Mouse (Mus musculus) neural tube, embryonic 14.5 days (tissue): ENCODE measurements around the gene Dner. TPM values are rescaled to one million over a fixed set of nuclear protein-coding genes. Genes with fewer than 3 reads are reported as not detected.
A peak's percentile ranks its signal among the peaks of the same experiment; 100 is the strongest.

Experiments
- ATAC-seq: fragments of 200-750 bp; cut with Nextera tagmentation; 2 replicates; pipeline ENCODE4 v1.8.0; 2017; ENCODE audit warnings: low read depth, mild to moderate bottlenecking, moderate TSS enrichment, moderate library complexity
- H3K27ac ChIP-seq: fragments of 300-500 bp; sonication (generic); 2 replicates; pipeline ENCODE4 v1.5.1; 2014; ENCODE audit warnings: low read depth, mild to moderate bottlenecking, control low read depth, low read length, moderate library complexity, mixed read lengths
- H3K27me3 ChIP-seq: fragments of 300-500 bp; sonication (generic); 2 replicates; pipeline ENCODE4 v1.6.1; 2014; ENCODE audit warnings: low read length; ENCODE audit not compliant: control insufficient read depth, insufficient read depth
- H3K36me3 ChIP-seq: fragments of 300-500 bp; sonication (generic); 2 replicates; pipeline ENCODE4 v1.6.1; 2014; ENCODE audit warnings: low read length, mixed read lengths; ENCODE audit not compliant: control insufficient read depth, insufficient read depth
- H3K4me1 ChIP-seq: fragments of 300-500 bp; sonication (generic); 2 replicates; pipeline ENCODE4 v1.6.1; 2014; ENCODE audit warnings: low read length; ENCODE audit not compliant: control insufficient read depth, insufficient read depth
- H3K4me2 ChIP-seq: fragments of 300-500 bp; sonication (generic); 2 replicates; pipeline ENCODE4 v1.6.1; 2014; ENCODE audit warnings: mild to moderate bottlenecking, low read depth, low read length, control low read depth
- H3K4me3 ChIP-seq: fragments of 300-500 bp; sonication (generic); 2 replicates; pipeline ENCODE4 v1.5.1; 2014; ENCODE audit warnings: low read depth, low read length, control low read depth, mixed read lengths
- H3K9ac ChIP-seq: fragments of 300-500 bp; sonication (generic); replicated peaks from 2 replicates; pipeline ENCODE4 v1.6.1; 2014; ENCODE audit warnings: low read depth, mild to moderate bottlenecking, control low read depth, low read length, mixed read lengths
- H3K9me3 ChIP-seq: fragments of 300-500 bp; sonication (generic); 2 replicates; pipeline ENCODE4 v1.6.1; 2016; ENCODE audit warnings: low read length; ENCODE audit not compliant: control insufficient read depth
- WGBS: fragments of 180-500 bp; shearing (Covaris S2); extraction: QIAGEN DNeasy Blood & Tissue Kit; methylation state at CpG from one replicate; pipeline ENCODE4 v1.1.7; 2014; 5-methylcytosine and 5-hydroxymethylcytosine counted together
- polyA plus RNA-seq: library from polyadenylated mRNA; unstranded; fragments of >200 nt; fragmentation: Nextera tagmentation; extraction: Ambion mirVana; gene quantifications from 2 replicates; pipeline ENCODE4 v1.2.1, GENCODE M21; 2014

Gene Dner
- polyA plus RNA-seq: 342 and 360 TPM in 2 replicates

DNA sequence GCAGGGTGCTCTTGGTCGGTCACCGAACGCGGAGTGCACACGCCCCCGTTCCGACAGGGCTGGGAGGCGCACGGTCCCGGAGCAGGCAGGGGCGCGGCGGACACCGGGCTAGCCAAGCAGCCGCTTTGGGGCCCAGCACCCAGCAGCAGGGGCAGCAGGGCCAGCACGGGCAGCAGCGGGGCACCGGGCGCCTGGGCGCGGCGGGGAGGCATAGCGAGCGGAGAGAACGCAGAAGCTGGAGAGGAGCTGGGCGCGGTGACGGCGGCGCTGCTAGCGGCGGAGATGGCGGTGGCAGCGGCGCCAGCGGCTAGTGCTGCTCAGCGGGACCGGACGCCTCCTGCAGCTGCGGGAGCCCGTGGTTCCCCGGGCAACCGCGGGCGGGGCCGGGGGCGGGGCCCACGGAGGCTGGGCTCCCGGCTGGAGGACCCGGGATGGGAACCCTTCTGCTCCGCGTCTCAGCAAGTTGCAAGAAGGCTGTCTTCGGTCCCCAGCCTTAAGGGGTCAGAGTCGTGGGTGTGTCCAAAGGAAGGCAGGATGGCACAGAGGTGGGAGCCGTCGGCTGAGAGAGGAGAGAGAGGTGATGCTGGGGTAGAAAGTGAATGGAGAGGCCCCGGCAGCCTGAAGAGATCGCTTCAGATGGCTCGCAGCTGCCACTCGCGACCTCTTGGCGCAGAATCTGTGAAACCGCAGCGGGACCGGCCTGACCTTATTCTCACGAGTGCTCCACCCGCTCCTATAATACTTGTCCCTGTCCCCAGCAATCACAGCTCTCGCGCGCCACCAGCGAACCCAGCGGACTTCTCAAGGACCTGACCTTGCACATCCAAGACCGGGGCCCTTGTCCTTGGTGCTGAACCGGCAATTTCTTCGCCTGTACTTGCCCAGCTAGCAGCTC is at the start of gene Dner:
Gene Dner (minus strand): TSS at position 705 of the 895 bp plus-strand sequence.
- H3K4me2 ChIP-seq: peak within 1 kb of the TSS; percentile 80
- peak within 1 kb of the TSS; percentile 97 for H3K9ac ChIP-seq
- no peaks in the 10 kb centered on the region for H3K27me3 ChIP-seq
- peaks cover 27% of the 10 kb centered on the region for H3K4me1 ChIP-seq
- no peaks in the 10 kb centered on the region for H3K36me3 ChIP-seq
- no peaks in the 10 kb centered on the region for H3K9me3 ChIP-seq
- WGBS: under 1% methylated on average over 68 of the region's 75 CpGs
- H3K27ac ChIP-seq: peak within 1 kb of the TSS; percentile 96
- peak; percentile 87 for ATAC-seq
- H3K4me3 ChIP-seq: peak within 1 kb of the TSS; percentile 96

GRCm38 (mm10) chr1:84742156-84742555 is 46.1 kb upstream of the Dner start:
- 95% methylated on average over 3 of the region's 3 CpGs for WGBS
- ATAC-seq: no peak
- Histone ChIP-seq H3K4me1 (no peaks in the 10 kb centered on the region), H3K27ac (no peak overlapping the region), H3K9me3 (no peaks in the 10 kb centered on the region), H3K4me2 (no peak overlapping the region), H3K9ac (no peak overlapping the region), H3K4me3 (no peak overlapping the region), H3K36me3 (peaks cover 37% of the 10 kb centered on the region), H3K27me3 (no peaks in the 10 kb centered on the region)

- ATAC-seq: no peak
- H3K27ac ChIP-seq: no peak overlapping the region
- H3K36me3 ChIP-seq: peaks cover 39% of the 10 kb centered on the region
- H3K4me3 ChIP-seq: no peak overlapping the region
- 96% methylated on average over 1 of the region's 1 CpGs for WGBS
- no peaks in the 10 kb centered on the region for H3K9me3 ChIP-seq
- no peaks in the 10 kb centered on the region for H3K27me3 ChIP-seq
- no peaks in the 10 kb centered on the region for H3K4me1 ChIP-seq
- H3K4me2 ChIP-seq: no peak overlapping the region
- no peak overlapping the region for H3K9ac ChIP-seq
Measured at GRCm38 (mm10) chr1:84740080-84740479, 44.1 kb upstream of the Dner start.

- Histone ChIP-seq H3K9ac (no peak overlapping the region), H3K36me3 (peaks cover 30% of the 10 kb centered on the region), H3K4me2 (no peak overlapping the region), H3K27me3 (no peaks in the 10 kb centered on the region), H3K27ac (no peak overlapping the region), H3K4me1 (no peaks in the 10 kb centered on the region), H3K4me3 (no peak overlapping the region), H3K9me3 (no peaks in the 10 kb centered on the region)
- WGBS: 65% methylated on average over 1 of the region's 1 CpGs
- no peak for ATAC-seq
Measured at GRCm38 (mm10) chr1:84737097-84737496, 41.1 kb upstream of the Dner start.

DNA sequence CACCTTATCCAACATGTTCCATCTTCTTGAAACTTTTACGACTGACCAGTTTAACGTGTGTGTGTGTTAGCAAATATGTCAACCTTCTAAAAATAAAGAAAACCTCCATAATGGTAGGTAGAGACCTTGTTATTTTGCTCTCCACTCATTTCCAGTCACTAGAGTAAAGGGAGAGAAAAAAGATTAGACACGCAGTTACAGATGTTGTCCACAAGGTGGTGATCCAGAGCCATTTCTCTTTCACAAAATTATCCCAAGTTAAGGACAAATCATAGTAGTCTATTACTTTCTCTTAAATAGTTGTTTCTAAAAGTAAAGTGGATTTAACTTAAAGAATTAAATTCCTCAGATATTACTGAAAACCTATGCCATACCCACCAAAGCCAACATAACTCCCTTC is 37.8 kb upstream of the Dner start:
- Histone ChIP-seq H3K4me2 (no peak overlapping the region), H3K36me3 (peaks cover 19% of the 10 kb centered on the region; the same call in 1 of the 2 replicates), H3K4me3 (no peak overlapping the region), H3K4me1 (no peaks in the 10 kb centered on the region), H3K27ac (no peak overlapping the region), H3K9ac (no peak overlapping the region), H3K9me3 (no peaks in the 10 kb centered on the region), H3K27me3 (no peaks in the 10 kb centered on the region)
- ATAC-seq: no peak
- 67% methylated on average over 3 of the region's 3 CpGs for WGBS

DNA sequence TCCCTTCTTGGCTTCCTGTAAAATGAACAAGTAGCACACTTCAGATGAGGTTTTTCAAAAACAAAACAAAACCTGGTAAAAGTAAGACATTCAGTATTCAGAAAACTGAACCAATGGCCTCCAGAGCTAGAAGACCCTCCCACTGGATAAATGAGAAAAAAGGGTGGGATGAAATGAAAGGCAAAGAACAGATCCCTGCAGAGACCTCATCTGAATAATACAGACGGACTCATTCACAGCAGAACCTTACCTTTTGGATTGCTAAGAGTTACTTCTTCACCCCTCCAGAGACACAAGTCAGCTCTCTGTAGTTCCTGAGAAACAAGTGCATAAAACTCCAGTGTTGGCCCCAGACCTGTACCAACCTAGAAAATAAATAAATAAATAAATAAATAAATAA is 35.7 kb upstream of the Dner start:
- no peak for ATAC-seq
- 79% methylated on average over 1 of the region's 1 CpGs for WGBS
- Histone ChIP-seq H3K27me3 (no peaks in the 10 kb centered on the region), H3K9ac (no peak overlapping the region), H3K4me2 (no peak overlapping the region), H3K27ac (no peak overlapping the region), H3K9me3 (no peaks in the 10 kb centered on the region), H3K4me3 (no peak overlapping the region), H3K36me3 (peaks cover 14% of the 10 kb centered on the region; the same call in 1 of the 2 replicates), H3K4me1 (no peaks in the 10 kb centered on the region)

DNA sequence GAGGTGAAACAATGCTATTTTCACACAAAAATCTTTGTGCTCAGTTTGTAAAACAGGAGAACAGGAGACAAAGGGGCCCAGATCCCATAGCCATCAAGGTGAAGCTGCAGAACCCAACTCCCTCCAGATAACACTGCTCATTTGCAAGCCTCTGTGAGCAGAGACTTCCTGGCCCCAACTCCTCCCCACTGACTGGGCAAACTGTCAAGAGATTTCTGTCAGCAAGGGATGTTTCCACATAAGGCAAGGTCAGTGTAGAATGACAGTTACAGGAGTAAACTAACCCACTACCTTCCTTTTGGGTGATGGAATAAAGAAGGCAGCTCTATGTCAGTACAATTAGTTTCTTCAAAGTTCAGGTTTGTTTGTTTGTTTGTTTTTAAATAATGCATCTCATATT is 26.8 kb upstream of the Dner start:
- Histone ChIP-seq H3K4me1 (no peaks in the 10 kb centered on the region), H3K4me2 (no peak overlapping the region), H3K9me3 (no peaks in the 10 kb centered on the region), H3K27me3 (no peaks in the 10 kb centered on the region), H3K36me3 (peaks cover 22% of the 10 kb centered on the region), H3K27ac (no peak overlapping the region), H3K9ac (no peak overlapping the region), H3K4me3 (no peak overlapping the region)
- ATAC-seq: no peak

DNA sequence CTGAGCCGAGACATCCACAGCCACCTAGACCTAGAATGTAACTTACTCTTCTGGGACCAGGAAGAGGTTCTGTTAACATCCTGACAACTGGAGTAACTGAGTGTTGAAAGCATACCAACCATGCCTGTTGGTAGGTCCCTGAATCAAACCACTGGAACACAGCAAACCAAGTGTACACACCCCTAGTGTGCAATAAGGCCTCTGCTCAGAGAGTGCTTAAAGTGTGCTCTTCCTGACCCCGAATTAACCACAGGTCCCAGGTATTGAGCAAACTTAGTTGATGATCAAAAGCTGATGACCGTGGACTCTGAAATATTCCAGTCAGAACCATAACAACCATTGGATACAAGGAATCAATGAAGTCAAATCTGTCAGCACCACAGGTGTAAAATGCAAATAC is 26.4 kb upstream of the Dner start:
- Histone ChIP-seq H3K9ac (no peak overlapping the region), H3K36me3 (peaks cover 22% of the 10 kb centered on the region), H3K4me2 (no peak overlapping the region), H3K9me3 (no peaks in the 10 kb centered on the region), H3K27me3 (no peaks in the 10 kb centered on the region), H3K4me3 (no peak overlapping the region), H3K4me1 (no peaks in the 10 kb centered on the region), H3K27ac (no peak overlapping the region)
- WGBS: 96% methylated on average over 3 of the region's 3 CpGs
- no peak for ATAC-seq

DNA sequence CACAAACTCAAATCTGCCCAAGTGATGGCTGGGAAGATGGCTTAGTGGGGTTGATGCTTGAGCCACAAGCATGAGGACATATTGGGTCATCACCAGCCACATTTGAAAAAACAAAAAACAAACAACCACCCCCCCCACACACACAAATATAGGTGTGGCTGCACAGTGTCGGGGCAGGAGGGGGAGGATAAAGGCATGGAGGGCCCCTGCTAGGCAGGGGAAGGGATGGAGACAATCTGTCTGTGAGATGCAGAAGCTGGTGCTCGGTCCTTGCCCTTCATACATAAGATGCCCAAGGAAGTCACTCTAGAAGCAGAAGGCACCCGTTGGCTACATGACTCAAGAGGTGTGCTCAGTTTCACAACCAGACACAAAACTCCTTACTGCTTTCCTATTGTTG is 25.9 kb upstream of the Dner start:
- no peak for ATAC-seq
- Histone ChIP-seq H3K27ac (no peak overlapping the region), H3K27me3 (no peaks in the 10 kb centered on the region), H3K9ac (no peak overlapping the region), H3K4me1 (no peaks in the 10 kb centered on the region), H3K36me3 (peaks cover 22% of the 10 kb centered on the region), H3K4me2 (no peak overlapping the region), H3K4me3 (no peak overlapping the region), H3K9me3 (no peaks in the 10 kb centered on the region)
- 89% methylated on average over 3 of the region's 3 CpGs for WGBS
